Mouse (Mus musculus) olfactory bulb, adult 2 months (tissue): ENCODE data around the gene Lrr1.

Experiments
- CTCF ChIP-seq: fragments of 200-500 bp; IDR thresholded peaks from 2 replicates; pipeline ENCODE4 v1.5.1; 2012; ENCODE audit warnings: low read depth, mild to moderate bottlenecking, low read length, moderate library complexity; ENCODE audit not compliant: insufficient read depth
- POLR2A ChIP-seq: fragments of 200-500 bp; IDR thresholded peaks from 2 replicates; pipeline ENCODE4 v1.6.1; 2012; ENCODE audit warnings: mild to moderate bottlenecking, low read depth, low read length, moderate library complexity; ENCODE audit not compliant: insufficient read depth

GRCm38 (mm10) chr12:69213186-69213777, 44.7 kb downstream of the Lrr1 start:
- TF ChIP-seq CTCF (no peak), POLR2A (no peak)
